Mouse (Mus musculus): ENCODE measurements at regions not wholly inside any gene's neighbourhood (a gene's known extent, or its start where the extent isn't known, plus 50 kb on each side); places are given as distances from the start of the nearest gene placed in this dataset.

- Histone ChIP-seq H3K36me3 (ENCODE audit: insufficient read depth, low read length) (no peaks in the 10 kb centered on the region), H3K27me3 (ENCODE audit: insufficient read depth, low read length) (no peaks in the 10 kb centered on the region), H3K9me3 (ENCODE audit: low read length) (no peaks in the 10 kb centered on the region), H3K4me1 (replicated peaks; ENCODE audit: low read depth, low read length) (peaks cover 24% of the 10 kb centered on the region), H3K4me3 (replicated peaks; ENCODE audit: low read length) (no peak overlapping the region)
- TF ChIP-seq POU5F1 (IDR thresholded peaks at IDR 0.05; ENCODE audit: borderline replicate concordance, low read length) (no peak), NANOG (IDR thresholded peaks at IDR 0.05; ENCODE audit: borderline replicate concordance, low read length) (no peak), CTCF (conservative IDR thresholded peaks at IDR 0.05; ENCODE audit: low read length) (no peak)
Observed at GRCm38 (mm10) chr13:45200511-45201120, 122.1 kb downstream of the Gm9817 start.

- Histone ChIP-seq H3K36me3 (ENCODE audit: insufficient read depth, low read length) (no peaks in the 10 kb centered on the region), H3K27me3 (ENCODE audit: insufficient read depth, low read length) (no peaks in the 10 kb centered on the region), H3K4me3 (replicated peaks; ENCODE audit: low read length) (no peak overlapping the region), H3K9me3 (ENCODE audit: low read length) (no peaks in the 10 kb centered on the region), H3K4me1 (replicated peaks; ENCODE audit: low read depth, low read length) (peaks cover 28% of the 10 kb centered on the region)
- TF ChIP-seq POU5F1 (IDR thresholded peaks at IDR 0.05; ENCODE audit: borderline replicate concordance, low read length) = no peak
Observed at GRCm38 (mm10) chr13:45204856-45205255, 126.4 kb downstream of the Gm9817 start.

- TF ChIP-seq POU5F1 (IDR thresholded peaks at IDR 0.05; ENCODE audit: borderline replicate concordance, low read length) (no peak), CTCF (conservative IDR thresholded peaks at IDR 0.05; ENCODE audit: low read length) (no peak), NANOG (IDR thresholded peaks at IDR 0.05; ENCODE audit: borderline replicate concordance, low read length) (no peak)
- no peaks in the 10 kb centered on the region for H3K9me3 ChIP-seq (ENCODE audit: low read length)
- no peaks in the 10 kb centered on the region for H3K27me3 ChIP-seq (ENCODE audit: insufficient read depth, low read length)
- no peak overlapping the region for H3K4me3 ChIP-seq (replicated peaks; ENCODE audit: low read length)
- H3K4me1 ChIP-seq (replicated peaks; ENCODE audit: low read depth, low read length) = peaks cover 28% of the 10 kb centered on the region
- H3K36me3 ChIP-seq (ENCODE audit: insufficient read depth, low read length) = no peaks in the 10 kb centered on the region
Observed at GRCm38 (mm10) chr13:45208540-45209197, 130.2 kb downstream of the Gm9817 start.

- H3K4me3 ChIP-seq (replicated peaks; ENCODE audit: low read length) = no peak overlapping the region
Observed at GRCm38 (mm10) chr13:45211241-45211640, 132.7 kb downstream of the Gm9817 start.

GRCm38 (mm10) chr13:45213116-45213834 is 134.8 kb downstream of the Gm9817 start:
- peaks cover 34% of the 10 kb centered on the region for H3K4me1 ChIP-seq (replicated peaks; ENCODE audit: low read depth, low read length)
- H3K4me3 ChIP-seq (replicated peaks; ENCODE audit: low read length) = no peak overlapping the region
- H3K9me3 ChIP-seq (ENCODE audit: low read length) = 0 out of 2 replicates have a peak, but pooled peaks cover 5% of the 10 kb centered on the region
- H3K27me3 ChIP-seq (ENCODE audit: insufficient read depth, low read length) = no peaks in the 10 kb centered on the region
- no peak for TF ChIP-seq CTCF (conservative IDR thresholded peaks at IDR 0.05; ENCODE audit: low read length)
- no peak for TF ChIP-seq POU5F1 (IDR thresholded peaks at IDR 0.05; ENCODE audit: borderline replicate concordance, low read length)
- TF ChIP-seq NANOG (IDR thresholded peaks at IDR 0.05; ENCODE audit: borderline replicate concordance, low read length) = no peak
- no peaks in the 10 kb centered on the region for H3K36me3 ChIP-seq (ENCODE audit: insufficient read depth, low read length)

More at GRCm38 (mm10) chr13:45211241-45211640, 132.7 kb downstream of the Gm9817 start:
- Histone ChIP-seq H3K36me3 (ENCODE audit: insufficient read depth, low read length) (no peaks in the 10 kb centered on the region), H3K9me3 (ENCODE audit: low read length) (0 out of 2 replicates have a peak, but pooled peaks cover 5% of the 10 kb centered on the region), H3K4me1 (replicated peaks; ENCODE audit: low read depth, low read length) (peaks cover 34% of the 10 kb centered on the region), H3K27me3 (ENCODE audit: insufficient read depth, low read length) (no peaks in the 10 kb centered on the region)
- TF ChIP-seq NANOG (IDR thresholded peaks at IDR 0.05; ENCODE audit: borderline replicate concordance, low read length) (no peak), CTCF (conservative IDR thresholded peaks at IDR 0.05; ENCODE audit: low read length) (no peak)

- Histone ChIP-seq H3K9me3 (ENCODE audit: low read length) (0 out of 2 replicates have a peak, but pooled peaks cover 5% of the 10 kb centered on the region), H3K4me1 (replicated peaks; ENCODE audit: low read depth, low read length) (peaks cover 10% of the 10 kb centered on the region), H3K27me3 (ENCODE audit: insufficient read depth, low read length) (no peaks in the 10 kb centered on the region), H3K4me3 (replicated peaks; ENCODE audit: low read length) (no peak overlapping the region), H3K36me3 (ENCODE audit: insufficient read depth, low read length) (no peaks in the 10 kb centered on the region)
- TF ChIP-seq NANOG (IDR thresholded peaks at IDR 0.05; ENCODE audit: borderline replicate concordance, low read length) (no peak), POU5F1 (IDR thresholded peaks at IDR 0.05; ENCODE audit: borderline replicate concordance, low read length) (no peak), CTCF (conservative IDR thresholded peaks at IDR 0.05; ENCODE audit: low read length) (no peak)
Observed at GRCm38 (mm10) chr13:45218251-45218650, 139.8 kb downstream of the Gm9817 start.

GRCm38 (mm10) chr13:45219671-45220070 is 141.2 kb downstream of the Gm9817 start:
- TF ChIP-seq CTCF (conservative IDR thresholded peaks at IDR 0.05; ENCODE audit: low read length) = no peak
- TF ChIP-seq POU5F1 (IDR thresholded peaks at IDR 0.05; ENCODE audit: borderline replicate concordance, low read length) = no peak
- no peak for TF ChIP-seq NANOG (IDR thresholded peaks at IDR 0.05; ENCODE audit: borderline replicate concordance, low read length)

GRCm38 (mm10) chr13:45230804-45231203 is 152.3 kb downstream of the Gm9817 start:
- Histone ChIP-seq H3K27me3 (ENCODE audit: insufficient read depth, low read length) (peaks cover 4% of the 10 kb centered on the region), H3K9me3 (ENCODE audit: low read length) (no peaks in the 10 kb centered on the region), H3K4me1 (replicated peaks; ENCODE audit: low read depth, low read length) (no peaks in the 10 kb centered on the region), H3K4me3 (replicated peaks; ENCODE audit: low read length) (no peak overlapping the region), H3K36me3 (ENCODE audit: insufficient read depth, low read length) (no peaks in the 10 kb centered on the region)
- no peak for TF ChIP-seq NANOG (IDR thresholded peaks at IDR 0.05; ENCODE audit: borderline replicate concordance, low read length)
- TF ChIP-seq POU5F1 (IDR thresholded peaks at IDR 0.05; ENCODE audit: borderline replicate concordance, low read length) = no peak
- TF ChIP-seq CTCF (conservative IDR thresholded peaks at IDR 0.05; ENCODE audit: low read length) = no peak

More at GRCm38 (mm10) chr13:45219671-45220070, 141.2 kb downstream of the Gm9817 start:
- Histone ChIP-seq H3K36me3 (ENCODE audit: insufficient read depth, low read length) (no peaks in the 10 kb centered on the region), H3K4me3 (replicated peaks; ENCODE audit: low read length) (no peak overlapping the region), H3K4me1 (replicated peaks; ENCODE audit: low read depth, low read length) (no peaks in the 10 kb centered on the region), H3K9me3 (ENCODE audit: low read length) (0 out of 2 replicates have a peak, but pooled peaks cover 5% of the 10 kb centered on the region), H3K27me3 (ENCODE audit: insufficient read depth, low read length) (0 out of 2 replicates have a peak, but pooled peaks cover 4% of the 10 kb centered on the region)
